8 mouse cellular contexts compared by ENCODE assay signal in the genomic region with DNA sequence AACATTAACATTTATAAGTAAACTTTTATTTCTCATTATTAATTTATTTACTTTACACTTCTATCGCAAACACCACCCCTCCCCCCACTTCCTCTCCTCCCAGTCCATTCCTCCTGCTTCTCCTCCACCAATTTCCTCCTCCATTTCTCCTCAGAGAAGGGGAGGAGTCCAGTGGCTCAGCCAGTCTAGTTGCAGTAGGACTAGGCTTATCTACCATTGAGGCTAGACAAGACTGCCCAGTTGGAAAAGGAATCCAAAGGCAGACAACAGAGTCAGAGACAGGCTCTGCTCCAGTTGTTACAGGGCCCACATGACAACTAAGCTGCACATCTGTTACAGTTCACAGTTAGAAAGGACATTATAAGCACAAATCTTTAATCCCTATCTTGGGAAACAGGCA. TPM values are rescaled to one million over a fixed set of nuclear protein-coding genes. Genes with fewer than 3 reads are reported as not detected.
DNase-seq lines count a peak whose midpoint lies in the region; ATAC-seq and TF ChIP-seq lines count a peak whose summit lies in the region.

No protein-coding gene starts in this region.

- H3K27ac ChIP-seq in ES-Bruce4 (ENCODE audit: insufficient read depth, low read length) = no peak overlapping the region
- H3K27ac ChIP-seq in heart, embryonic 16.5 days (ENCODE audit: low read length) = no peak overlapping the region
- H3K27ac ChIP-seq in limb, embryonic 13.5 days = no peak overlapping the region
- no peak overlapping the region for H3K27ac ChIP-seq in midbrain, embryonic 16.5 days (ENCODE audit: low read length)

- 0 out of 2 replicates have a peak overlapping the region, but pooled peaks have one; percentile 30 for H3K9ac ChIP-seq in ES-Bruce4 (ENCODE audit: low read depth, poor library complexity, severe bottlenecking)
- no peak overlapping the region for H3K9ac ChIP-seq in heart, embryonic 16.5 days (ENCODE audit: low read length)
- H3K9ac ChIP-seq in limb, embryonic 13.5 days = peak overlapping the region; percentile 26; the same call in 1 of the 2 replicates
- no peak overlapping the region for H3K9ac ChIP-seq in midbrain, embryonic 16.5 days (ENCODE audit: low read depth, low read length)

- no peaks in the 10 kb centered on the region for H3K9me3 ChIP-seq in ES-Bruce4 (replicated peaks; ENCODE audit: control insufficient read depth, insufficient read depth, low read length, poor library complexity, severe bottlenecking)
- H3K9me3 ChIP-seq in heart, embryonic 16.5 days (replicated peaks; ENCODE audit: control insufficient read depth, low read length) = no peaks in the 10 kb centered on the region
- no peaks in the 10 kb centered on the region for H3K9me3 ChIP-seq in limb, embryonic 13.5 days
- no peaks in the 10 kb centered on the region for H3K9me3 ChIP-seq in midbrain, embryonic 16.5 days (replicated peaks; ENCODE audit: control insufficient read depth, low read length, poor library complexity, severe bottlenecking)

- H3K36me3 ChIP-seq in ES-Bruce4 (ENCODE audit: control insufficient read depth, insufficient read depth, low read length, poor library complexity, severe bottlenecking) = no peaks in the 10 kb centered on the region
- H3K36me3 ChIP-seq in heart, embryonic 16.5 days (ENCODE audit: control insufficient read depth, insufficient read depth) = no peaks in the 10 kb centered on the region; the same call in 1 of the 2 replicates
- H3K36me3 ChIP-seq in limb, embryonic 13.5 days = no peaks in the 10 kb centered on the region; the same call in 1 of the 2 replicates
- H3K36me3 ChIP-seq in midbrain, embryonic 16.5 days (ENCODE audit: control insufficient read depth, insufficient read depth, low read length) = 0 out of 2 replicates have a peak, but pooled peaks cover 3% of the 10 kb centered on the region

- H3K4me1 ChIP-seq in ES-Bruce4 (ENCODE audit: control insufficient read depth, insufficient read depth, low read length) = no peaks in the 10 kb centered on the region
- H3K4me1 ChIP-seq in heart, embryonic 16.5 days (ENCODE audit: control insufficient read depth, insufficient read depth, low read length) = peaks cover 13% of the 10 kb centered on the region
- H3K4me1 ChIP-seq in limb, embryonic 13.5 days = peaks cover 11% of the 10 kb centered on the region
- peaks cover 14% of the 10 kb centered on the region for H3K4me1 ChIP-seq in midbrain, embryonic 16.5 days (ENCODE audit: control insufficient read depth, insufficient read depth, low read length)

- ATAC-seq in heart, embryonic 16.5 days (replicated peaks; ENCODE audit: extremely low read depth, insufficient read depth, low FRiP score) = no peak
- ATAC-seq in limb, embryonic 13.5 days (ENCODE audit: low FRiP score, low read depth) = no peak
- ATAC-seq in midbrain, embryonic 16.5 days = peak; percentile 2; the same call in 1 of the 2 replicates
- ATAC-seq in CD4-positive, CD25-positive, alpha-beta regulatory T cell, adult 4 months = no peak

- no peak for TF ChIP-seq CTCF in ES-Bruce4 (IDR thresholded peaks at IDR 0.05; ENCODE audit: low read depth, low read length)

- no peaks in the 10 kb centered on the region for H3K27me3 ChIP-seq in ES-Bruce4 (ENCODE audit: control insufficient read depth, insufficient read depth, low read length, poor library complexity, severe bottlenecking)
- H3K27me3 ChIP-seq in heart, embryonic 16.5 days (ENCODE audit: control insufficient read depth, insufficient read depth, low read length) = no peaks in the 10 kb centered on the region
- no peaks in the 10 kb centered on the region for H3K27me3 ChIP-seq in limb, embryonic 13.5 days
- H3K27me3 ChIP-seq in midbrain, embryonic 16.5 days (ENCODE audit: control insufficient read depth, insufficient read depth, low read depth, low read length) = no peaks in the 10 kb centered on the region

- WGBS in heart, embryonic 16.5 days = 42% methylated on average over 1 of the region's 1 CpGs
- WGBS in limb, embryonic 13.5 days = 44% methylated on average over 1 of the region's 1 CpGs
- WGBS in midbrain, embryonic 16.5 days = 57% methylated on average over 1 of the region's 1 CpGs

- H3K4me2 ChIP-seq in heart, embryonic 16.5 days (ENCODE audit: low read depth, low read length) = peak overlapping the region; percentile 60
- peak overlapping the region; percentile 71 for H3K4me2 ChIP-seq in limb, embryonic 13.5 days (replicated peaks)
- H3K4me2 ChIP-seq in midbrain, embryonic 16.5 days (ENCODE audit: low read length) = peak overlapping the region; percentile 76

- peak overlapping the region; percentile 67 for H3K4me3 ChIP-seq in ES-Bruce4 (ENCODE audit: low read depth, low read length)
- peak overlapping the region; percentile 37 for H3K4me3 ChIP-seq in heart, embryonic 16.5 days (ENCODE audit: low read length)
- H3K4me3 ChIP-seq in limb, embryonic 13.5 days = peak overlapping the region; percentile 72
- peak overlapping the region; percentile 83 for H3K4me3 ChIP-seq in midbrain, embryonic 16.5 days (ENCODE audit: low read depth, low read length)

- TF ChIP-seq EP300 in ES-Bruce4 (IDR thresholded peaks at IDR 0.05; ENCODE audit: insufficient read depth, low read depth, low read length) = no peak

- DNase-seq in 3T3-L1 (ENCODE audit: low read depth, low spot score) = peak; percentile 93
- DNase-seq in embryo, embryonic 11 days = peak; percentile 59
- no peak for DNase-seq in thymus, adult 18-20 months

- no peak for TF ChIP-seq POLR2A in ES-Bruce4 (IDR thresholded peaks at IDR 0.05; ENCODE audit: insufficient read depth, low read length)

RNA-seq across cellular contexts. Expression of a gene that starts 0.9 kb away (rescaled TPM):
- polyA plus RNA-seq in ES-Bruce4 (2011; ENCODE audit: insufficient read depth, insufficient read length, low read depth, missing spikeins) = 12.0 and 13.2 TPM in 2 replicates
- 10.9 and 13.2 TPM in 2 replicates for polyA plus RNA-seq in heart, embryonic 16.5 days (2015; fragmentation: Nextera tagmentation; extraction: Ambion mirVana)
- polyA plus RNA-seq in limb, embryonic 13.5 days (2015; fragmentation: Nextera tagmentation; extraction: Ambion mirVana) = 16.9 and 17.9 TPM in 2 replicates
- 22.1 and 23.1 TPM in 2 replicates for polyA plus RNA-seq in midbrain, embryonic 16.5 days (2015; fragmentation: Nextera tagmentation; extraction: Ambion mirVana)
- polyA plus RNA-seq in CD4-positive, CD25-positive, alpha-beta regulatory T cell, adult 4 months (2017; shearing (Covaris generic)) = 10 to 100 TPM; 13.0 to 14.0 TPM

RNA-seq across cellular contexts. Expression of a gene that starts 32.4 kb away (rescaled TPM):
- polyA plus RNA-seq in ES-Bruce4 (2011; ENCODE audit: insufficient read depth, insufficient read length, low read depth, missing spikeins) = 6.6 and 10.5 TPM in 2 replicates
- 4.3 and 4.9 TPM in 2 replicates for polyA plus RNA-seq in heart, embryonic 16.5 days (2015; fragmentation: Nextera tagmentation; extraction: Ambion mirVana)
- 4.9 and 5.1 TPM in 2 replicates for polyA plus RNA-seq in limb, embryonic 13.5 days (2015; fragmentation: Nextera tagmentation; extraction: Ambion mirVana)
- polyA plus RNA-seq in midbrain, embryonic 16.5 days (2015; fragmentation: Nextera tagmentation; extraction: Ambion mirVana) = 2.9 and 3.2 TPM in 2 replicates
- 10 to 100 TPM; 20.8 to 21.6 TPM for polyA plus RNA-seq in CD4-positive, CD25-positive, alpha-beta regulatory T cell, adult 4 months (2017; shearing (Covaris generic))

Comparison
In these comparisons a context has a peak if more than half of its experiments do, and no peak if none do; other contexts are left out.
1. DNase-seq: peak in 3T3-L1 (single experiment) and embryo, embryonic 11 days (single experiment); none in thymus, adult 18-20 months (0 of 2).
2. H3K9ac ChIP-seq: peak in ES-Bruce4 (single experiment) and limb, embryonic 13.5 days (single experiment); none in heart, embryonic 16.5 days (single experiment) and midbrain, embryonic 16.5 days (single experiment).
3. Peak in every context shown above with its lines, with median percentiles within 50 percentile points of each other: H3K4me3 ChIP-seq and H3K4me2 ChIP-seq.